Mouse (Mus musculus) ES-E14 (cell line): ENCODE measurements around the gene Lin54.

ENCODE experiments used
- HCFC1 ChIP-seq: IDR thresholded peaks from 2 replicates; pipeline ENCODE4 v1.6.1; 2012; ENCODE audit warnings: low read length, inconsistent platforms, borderline replicate concordance; ENCODE audit not compliant: insufficient read depth
- MAFK ChIP-seq: IDR thresholded peaks from 2 replicates; pipeline ENCODE4 v1.6.1; 2014; ENCODE audit warnings: mild to moderate bottlenecking, low read depth, low read length, inconsistent platforms; ENCODE audit not compliant: insufficient read depth
- ZNF384 ChIP-seq: IDR thresholded peaks from 2 replicates; pipeline ENCODE4 v1.6.1; 2012; ENCODE audit warnings: low read depth, low read length, inconsistent platforms

- TF ChIP-seq ZNF384 (no peak), MAFK (no peak), HCFC1 (no peak)
Measured at GRCm38 (mm10) chr5:100525620-100526019, 25.2 kb upstream of the Lin54 start.
